Mouse (Mus musculus) stomach, embryonic 16.5 days (tissue): ENCODE results near the gene Zfp683. TPM values are rescaled to one million over a fixed set of nuclear protein-coding genes. Genes with fewer than 3 reads are reported as not detected.

ENCODE experiments used
- ATAC-seq: fragments of 200-750 bp; cut with Nextera tagmentation; 2 replicates; pipeline ENCODE4 v1.8.0; 2017; ENCODE audit warnings: moderate number of reproducible peaks, moderate TSS enrichment; ENCODE audit not compliant: insufficient read depth, low FRiP score
- H3K27ac ChIP-seq: fragments of 300-500 bp; sonication (generic); 2 replicates; pipeline ENCODE4 v1.5.1; 2014; ENCODE audit warnings: low read length
- H3K27me3 ChIP-seq: fragments of 300-500 bp; sonication (generic); 2 replicates; pipeline ENCODE4 v1.6.1; 2014; ENCODE audit warnings: low read length, control low read depth, mixed read lengths; ENCODE audit not compliant: control insufficient read depth, insufficient read depth
- H3K36me3 ChIP-seq: fragments of 300-500 bp; sonication (generic); 2 replicates; pipeline ENCODE4 v1.6.1; 2014; ENCODE audit warnings: low read length; ENCODE audit not compliant: control insufficient read depth, insufficient read depth
- H3K4me1 ChIP-seq: fragments of 300-500 bp; sonication (generic); 2 replicates; pipeline ENCODE4 v1.6.1; 2014; ENCODE audit warnings: low read length, control low read depth, mixed read lengths; ENCODE audit not compliant: control insufficient read depth, insufficient read depth
- H3K4me2 ChIP-seq: fragments of 300-500 bp; sonication (generic); 2 replicates; pipeline ENCODE4 v1.6.1; 2014; ENCODE audit warnings: low read depth, low read length, mixed read lengths
- H3K4me3 ChIP-seq: fragments of 300-500 bp; sonication (generic); replicated peaks from 2 replicates; pipeline ENCODE4 v1.5.1; 2014; ENCODE audit warnings: mild to moderate bottlenecking, low read length
- H3K9ac ChIP-seq: fragments of 300-500 bp; sonication (generic); 2 replicates; pipeline ENCODE4 v1.6.1; 2014; ENCODE audit warnings: low read length
- H3K9me3 ChIP-seq: fragments of 300-500 bp; sonication (generic); replicated peaks from 2 replicates; pipeline ENCODE4 v1.6.1; 2016; ENCODE audit warnings: low read length, control low read depth; ENCODE audit not compliant: control insufficient read depth
- WGBS: fragments of 180-500 bp; shearing (Covaris S2); extraction: QIAGEN DNeasy Blood & Tissue Kit; methylation state at CpG from one replicate; pipeline ENCODE4 v1.1.7; 2014; 5-methylcytosine and 5-hydroxymethylcytosine counted together
- polyA plus RNA-seq: library from polyadenylated mRNA; unstranded; fragments of >200 nt; fragmentation: Nextera tagmentation; extraction: Ambion mirVana; gene quantifications from 2 replicates; pipeline ENCODE4 v1.2.1, GENCODE M21; 2015

Zfp683 gene
- polyA plus RNA-seq, 1 experiment from 2014 or later, result not detected

GRCm38 (mm10) chr4:134106105-134106504 lies 52.5 kb downstream of the Zfp683 start:
- Histone ChIP-seq H3K4me3 (no peak overlapping the region), H3K4me1 (peaks cover 4% of the 10 kb centered on the region; the same call in 1 of the 2 replicates), H3K9ac (no peak overlapping the region), H3K4me2 (no peak overlapping the region), H3K9me3 (no peaks in the 10 kb centered on the region), H3K36me3 (no peaks in the 10 kb centered on the region), H3K27ac (no peak overlapping the region), H3K27me3 (no peaks in the 10 kb centered on the region)
- ATAC-seq, result no peak
- 71% methylated on average over 7 of the region's 7 CpGs for WGBS

GRCm38 (mm10) chr4:134107730-134108129 lies 54.1 kb downstream of the Zfp683 start:
- Histone ChIP-seq H3K27me3 (no peaks in the 10 kb centered on the region), H3K27ac (no peak overlapping the region), H3K4me1 (peaks cover 4% of the 10 kb centered on the region; the same call in 1 of the 2 replicates), H3K36me3 (no peaks in the 10 kb centered on the region), H3K9me3 (no peaks in the 10 kb centered on the region), H3K9ac (no peak overlapping the region; the same call in 1 of the 2 replicates), H3K4me3 (no peak overlapping the region), H3K4me2 (no peak overlapping the region)
- ATAC-seq, result no peak
- WGBS, result 85% methylated on average over 7 of the region's 7 CpGs

GRCm38 (mm10) chr4:134108196-134108595 lies 54.6 kb downstream of the Zfp683 start:
- Histone ChIP-seq H3K27me3 (no peaks in the 10 kb centered on the region), H3K4me3 (no peak overlapping the region), H3K9me3 (no peaks in the 10 kb centered on the region), H3K36me3 (no peaks in the 10 kb centered on the region), H3K4me1 (peaks cover 1% of the 10 kb centered on the region), H3K9ac (no peak overlapping the region), H3K27ac (no peak overlapping the region), H3K4me2 (no peak overlapping the region)
- 33% methylated on average over 5 of the region's 5 CpGs for WGBS
- no peak for ATAC-seq

Other genes with a start within 250 kb of the Zfp683 start
- gene Rps6ka1, start 166.0 kb upstream of the Zfp683 start, polyA plus RNA-seq, result 69.2 and 71.8 TPM in 2 replicates
- gene Hmgn2, start 85.2 kb upstream of the Zfp683 start, polyA plus RNA-seq, result 1,639 and 1,753 TPM in 2 replicates
- 43.0 and 45.8 TPM in 2 replicates for gene Dhdds, start 52.9 kb upstream of the Zfp683 start, polyA plus RNA-seq
- 0.13 and 0.22 TPM in 2 replicates for gene Lin28a, start 35.0 kb upstream of the Zfp683 start, polyA plus RNA-seq
- 19.3 and 26.8 TPM in 2 replicates for gene Crybg2, start 7.0 kb downstream of the Zfp683 start, polyA plus RNA-seq
- gene Cd52, start 41.2 kb downstream of the Zfp683 start, polyA plus RNA-seq, result 25.8 and 44.2 TPM in 2 replicates
- gene Ubxn11, start 48.7 kb downstream of the Zfp683 start, polyA plus RNA-seq, result 6.4 and 7.0 TPM in 2 replicates
- 397 and 438 TPM in 2 replicates for gene Sh3bgrl3, start 75.0 kb downstream of the Zfp683 start, polyA plus RNA-seq
- gene Cep85, start 133.3 kb downstream of the Zfp683 start, polyA plus RNA-seq, result 110 and 113 TPM in 2 replicates
- not detected in 2 replicates for gene Gm7534, start 149.2 kb downstream of the Zfp683 start, polyA plus RNA-seq
- gene Catsper4, start 173.5 kb downstream of the Zfp683 start, polyA plus RNA-seq, result 0.30 and 0.55 TPM in 2 replicates
- 10.7 and 13.4 TPM in 2 replicates for gene Cnksr1, start 184.6 kb downstream of the Zfp683 start, polyA plus RNA-seq
- gene E130218I03Rik, start 189.8 kb downstream of the Zfp683 start, polyA plus RNA-seq, result 0.26 and 0.45 TPM in 2 replicates
- gene Zfp593, start 191.8 kb downstream of the Zfp683 start, polyA plus RNA-seq, result 12.9 and 13.0 TPM in 2 replicates
- not detected in 2 replicates for gene Gm30191, start 193.1 kb downstream of the Zfp683 start, polyA plus RNA-seq
- 3.2 and 3.5 TPM in 2 replicates for gene Grrp1, start 200.3 kb downstream of the Zfp683 start, polyA plus RNA-seq
- 17.7 and 19.0 TPM in 2 replicates for gene Pdik1l, start 234.1 kb downstream of the Zfp683 start, polyA plus RNA-seq